Mouse (Mus musculus) CH12.LX (cell line): ENCODE measurements around the gene Fermt3. TPM values are rescaled to one million over a fixed set of nuclear protein-coding genes. Genes with fewer than 3 reads are reported as not detected.

Source experiments
- DNase-seq: peaks from one replicate; pipeline ENCODE4 v3.0.0-alpha.2; 2013; ENCODE audit errors: extremely low read depth
- H3K27ac ChIP-seq: 2 replicates; pipeline ENCODE4 v1.5.1; 2012; ENCODE audit warnings: low read depth, mild to moderate bottlenecking, control low read depth, moderate library complexity; ENCODE audit not compliant: insufficient read depth
- H3K27me3 ChIP-seq: replicated peaks from 2 replicates; pipeline ENCODE3; 2012; ENCODE audit warnings: inconsistent platforms
- H3K36me3 ChIP-seq, 2 experiments: replicated peaks in 1 of 2; 2 replicates each; pipeline versions ENCODE3 to v1.6.1; 2012; ENCODE audit warnings: inconsistent platforms in 1 of 2, low read length in 1 of 2, mild to moderate bottlenecking in 1 of 2, mixed read lengths in 1 of 2, moderate library complexity in 1 of 2; ENCODE audit not compliant: control insufficient read depth in 1 of 2, insufficient read depth in 1 of 2
- H3K4me1 ChIP-seq, 2 experiments: 2 replicates each; pipeline ENCODE4 v1.6.1; 2012; ENCODE audit warnings: inconsistent platforms in 1 of 2, moderate library complexity in 1 of 2; ENCODE audit not compliant: insufficient read depth in 2 of 2, control insufficient read depth in 1 of 2
- H3K4me2 ChIP-seq: 2 replicates; pipeline ENCODE4 v1.6.1; 2012; ENCODE audit warnings: low read depth, mild to moderate bottlenecking, control low read depth; ENCODE audit not compliant: poor library complexity, insufficient read depth, severe bottlenecking
- H3K4me3 ChIP-seq, 3 experiments: fragments of 150-350 bp in 1 of 3; sonication (generic) in 1 of 3; replicated peaks in 1 of 3; 2 replicates each; pipeline versions ENCODE3 to v1.5.1; 2011 to 2012; ENCODE audit warnings: low read depth in 2 of 3, low read length in 2 of 3, mild to moderate bottlenecking in 2 of 3, moderate library complexity in 2 of 3, control low read depth in 1 of 3, improper control_type of control experiment in 1 of 3, inconsistent platforms in 1 of 3, mixed read lengths in 1 of 3; ENCODE audit not compliant: poor library complexity in 1 of 3
- H3K79me2 ChIP-seq: replicated peaks from 2 replicates; pipeline ENCODE4 v1.6.1; 2012; ENCODE audit warnings: mild to moderate bottlenecking, moderate library complexity; ENCODE audit not compliant: control insufficient read depth, poor library complexity, insufficient read depth, severe bottlenecking; ENCODE audit errors: extremely low read depth
- H3K9ac ChIP-seq: 2 replicates; pipeline ENCODE4 v1.6.1; 2012; ENCODE audit warnings: low read depth, mild to moderate bottlenecking, control low read depth, moderate library complexity; ENCODE audit not compliant: insufficient read depth
- H3K9me3 ChIP-seq: replicated peaks from 2 replicates; pipeline ENCODE3; 2012; ENCODE audit warnings: low read length, inconsistent platforms, mixed read lengths
- CTCF ChIP-seq, 2 experiments: IDR thresholded peaks in 1 of 2; conservative IDR thresholded peaks in 1 of 2; 2 replicates each; pipeline ENCODE4 v1.5.1; 2011 to 2012; ENCODE audit warnings: low read depth in 2 of 2, low read length in 2 of 2, improper control_type of control experiment in 1 of 2, inconsistent platforms in 1 of 2, mild to moderate bottlenecking in 1 of 2, moderate library complexity in 1 of 2
- IRF4 ChIP-seq: IDR thresholded peaks from 2 replicates; pipeline ENCODE4 v1.6.1; 2014; ENCODE audit warnings: low read depth, mild to moderate bottlenecking, inconsistent platforms, low read length, improper control_type of control experiment
- JUN ChIP-seq: IDR thresholded peaks from 2 replicates; pipeline ENCODE4 v1.6.1; 2011; ENCODE audit warnings: low read depth, mild to moderate bottlenecking, low read length, improper control_type of control experiment, moderate library complexity; ENCODE audit not compliant: insufficient read depth
- MAFK ChIP-seq: IDR thresholded peaks from 2 replicates; pipeline ENCODE4 v1.6.1; 2011; ENCODE audit warnings: low read length, improper control_type of control experiment; ENCODE audit not compliant: insufficient replicate concordance
- MAX ChIP-seq: IDR thresholded peaks from 2 replicates; pipeline ENCODE4 v1.6.1; 2011; ENCODE audit warnings: low read length, improper control_type of control experiment
- MAZ ChIP-seq: IDR thresholded peaks from 2 replicates; pipeline ENCODE4 v1.6.1; 2012; ENCODE audit warnings: low read depth, mild to moderate bottlenecking, inconsistent platforms, low read length, improper control_type of control experiment, moderate library complexity
- MYC ChIP-seq: IDR thresholded peaks from 2 replicates; pipeline ENCODE4 v1.6.1; 2011; ENCODE audit warnings: low read depth, mild to moderate bottlenecking, improper control_type of control experiment, low read length
- NRF1 ChIP-seq: IDR thresholded peaks from 2 replicates; pipeline ENCODE4 v1.6.1; 2014; ENCODE audit warnings: low read depth, mild to moderate bottlenecking, inconsistent platforms, low read length, improper control_type of control experiment, moderate library complexity
- POLR2A ChIP-seq: IDR thresholded peaks from 2 replicates; pipeline ENCODE4 v1.6.1; 2011; ENCODE audit warnings: low read depth, mild to moderate bottlenecking, improper control_type of control experiment, low read length
- RAD21 ChIP-seq: IDR thresholded peaks from 2 replicates; pipeline ENCODE4 v1.6.1; 2011; ENCODE audit warnings: low read depth, mild to moderate bottlenecking, low read length, improper control_type of control experiment, moderate library complexity
- SIN3A ChIP-seq: IDR thresholded peaks from 2 replicates; pipeline ENCODE4 v1.6.1; 2012; ENCODE audit warnings: low read length, improper control_type of control experiment, inconsistent platforms
- TBP ChIP-seq: conservative IDR thresholded peaks from 2 replicates; pipeline ENCODE4 v1.6.1; 2011; ENCODE audit warnings: low read depth, low read length, improper control_type of control experiment
- UBTF ChIP-seq: IDR thresholded peaks from 2 replicates; pipeline ENCODE4 v1.6.1; 2012; ENCODE audit warnings: low read depth, mild to moderate bottlenecking, inconsistent platforms, low read length, improper control_type of control experiment, moderate library complexity
- USF2 ChIP-seq: conservative IDR thresholded peaks from 2 replicates; pipeline ENCODE4 v1.6.1; 2011; ENCODE audit warnings: low read depth, low read length, improper control_type of control experiment
- ZKSCAN1 ChIP-seq: IDR thresholded peaks from 2 replicates; pipeline ENCODE4 v1.6.1; 2012; ENCODE audit warnings: low read depth, inconsistent platforms, low read length, improper control_type of control experiment, borderline replicate concordance
- ZNF384 ChIP-seq: IDR thresholded peaks from 2 replicates; pipeline ENCODE4 v1.6.1; 2012; ENCODE audit warnings: low read depth, low read length, improper control_type of control experiment, inconsistent platforms
- dilution Hi-C: fragments of 300-500 bp; cut with MboI; formaldehyde crosslinking; loops from 2 replicates; pipeline ENCODE4 v1.14.3; 2020; ENCODE audit warnings: low sequenced_read_pairs; ENCODE audit not compliant: extremely low pct_unique_long_range_greater_than_20kb, extremely low pct_ligation_motif_present
- in situ Hi-C: fragments of 300-500 bp; cut with MboI; formaldehyde crosslinking; loops from 3 replicates; pipeline ENCODE4 v1.14.3; 2019; ENCODE audit warnings: low sequenced_read_pairs, low pct_ligation_motif_present, low pct_unique_long_range_greater_than_20kb, mixed read lengths
- polyA plus RNA-seq: library from polyadenylated mRNA; unstranded; fragments of >175 nt; gene quantifications from 2 replicates; pipeline ENCODE4 v1.2.1, GENCODE M21; 2012; ENCODE audit warnings: low read depth; ENCODE audit not compliant: insufficient read length
- total RNA-seq, 2 experiments: library from RNA; depleted of rRNA; stranded (reverse); fragments of 300-350 nt in 1 of 2; fragments of >200 nt in 1 of 2; gene quantifications; 2 replicates each; pipeline ENCODE4 v1.2.3; 2012 to 2014

The Fermt3 gene
- total and polyA plus RNA-seq, 3 experiments = 47.0 to 65.1 (median 57.4) TPM

- H3K36me3 ChIP-seq = peaks cover 50 to 77% of the 10 kb centered on the region in 2 experiments
- in situ Hi-C loops = no loop called here
- no peak overlapping the region for H3K27ac ChIP-seq
- dilution Hi-C loops = no loop called here
- H3K27me3 ChIP-seq = no peaks in the 10 kb centered on the region
- no peaks in the 10 kb centered on the region for H3K9me3 ChIP-seq
- peaks cover 6 to 25% of the 10 kb centered on the region in 2 experiments for H3K4me1 ChIP-seq
- no peak overlapping the region for H3K4me2 ChIP-seq
- no peak overlapping the region for H3K9ac ChIP-seq
- no peak for DNase-seq
- TF ChIP-seq CTCF (conservative IDR thresholded peaks at IDR 0.05 in 1 of 2, IDR thresholded peaks at IDR 0.05 in 1 of 2; ENCODE audit: low read depth in 2 of 2, low read length in 2 of 2) (0 out of 4 replicates have a peak, but pooled peaks of 1 of the 2 experiments have one; percentile 6), USF2 (no peak), MAZ (no peak), ZKSCAN1 (no peak), SIN3A (no peak), MYC (no peak), POLR2A (no peak), UBTF (no peak)
- peaks cover 52% of the 10 kb centered on the region for H3K79me2 ChIP-seq
- H3K4me3 ChIP-seq = no peak overlapping the region
Measured at GRCm38 (mm10) chr19:7034006-7034405, 14.7 kb upstream of the Fermt3 start.

- in situ Hi-C loops = no loop called here
- no peaks in the 10 kb centered on the region for H3K27me3 ChIP-seq
- no peak overlapping the region for H3K4me3 ChIP-seq
- TF ChIP-seq JUN (no peak), TBP (no peak), IRF4 (no peak), NRF1 (no peak), ZNF384 (no peak), MAX (no peak), RAD21 (no peak), MAFK (no peak)
- H3K4me2 ChIP-seq = no peak overlapping the region
- peaks cover 7% of the 10 kb centered on the region; the same call in 1 of the 2 replicates for H3K79me2 ChIP-seq
- peaks cover 0 to 16% of the 10 kb centered on the region in 2 experiments; a peak in 2 of 4 replicates for H3K4me1 ChIP-seq
- no peak overlapping the region for H3K9ac ChIP-seq
- H3K27ac ChIP-seq = no peak overlapping the region
- H3K9me3 ChIP-seq = no peaks in the 10 kb centered on the region
- H3K36me3 ChIP-seq = peaks cover 74 to 92% of the 10 kb centered on the region in 2 experiments
- dilution Hi-C loops = no loop called here
- DNase-seq = no peak
Measured at GRCm38 (mm10) chr19:7029531-7029930, 10.3 kb upstream of the Fermt3 start.
